Mouse (Mus musculus) neural tube, embryonic 11.5 days (tissue): ENCODE results near the gene Med24. TPM values are rescaled to one million over a fixed set of nuclear protein-coding genes. Genes with fewer than 3 reads are reported as not detected.

Source experiments
- ATAC-seq: fragments of 200-750 bp; cut with Nextera tagmentation; 2 replicates; pipeline ENCODE4 v1.8.0; 2017; ENCODE audit warnings: moderate number of reproducible peaks, mild to moderate bottlenecking, moderate TSS enrichment, moderate library complexity; ENCODE audit not compliant: insufficient read depth, low FRiP score, low TSS enrichment
- DNase-seq: peaks from one replicate; pipeline ENCODE4 v3.0.0-alpha.2; 2015; ENCODE audit warnings: low spot score
- H3K27ac ChIP-seq: fragments of 300-500 bp; sonication (generic); 2 replicates; pipeline ENCODE4 v1.5.1; 2014; ENCODE audit warnings: low read depth, mild to moderate bottlenecking, low read length
- H3K27me3 ChIP-seq: fragments of 300-500 bp; sonication (generic); 2 replicates; pipeline ENCODE4 v1.6.1; 2014; ENCODE audit warnings: mild to moderate bottlenecking, low read length, mixed read lengths; ENCODE audit not compliant: control insufficient read depth, insufficient read depth
- H3K36me3 ChIP-seq: fragments of 300-500 bp; sonication (generic); 2 replicates; pipeline ENCODE4 v1.6.1; 2014; ENCODE audit warnings: mild to moderate bottlenecking, low read length, moderate library complexity, mixed read lengths; ENCODE audit not compliant: control insufficient read depth, insufficient read depth
- H3K4me1 ChIP-seq: fragments of 300-500 bp; sonication (generic); 2 replicates; pipeline ENCODE4 v1.6.1; 2014; ENCODE audit warnings: low read length, mixed read lengths; ENCODE audit not compliant: control insufficient read depth, insufficient read depth
- H3K4me2 ChIP-seq: fragments of 300-500 bp; sonication (generic); 2 replicates; pipeline ENCODE4 v1.6.1; 2014; ENCODE audit warnings: low read depth, mild to moderate bottlenecking, moderate library complexity
- H3K4me3 ChIP-seq: fragments of 300-500 bp; sonication (generic); 2 replicates; pipeline ENCODE4 v1.5.1; 2014; ENCODE audit warnings: low read depth, low read length
- H3K9ac ChIP-seq: fragments of 300-500 bp; sonication (generic); 2 replicates; pipeline ENCODE4 v1.6.1; 2014; ENCODE audit warnings: mild to moderate bottlenecking, low read length
- H3K9me3 ChIP-seq: fragments of 300-500 bp; sonication (generic); 2 replicates; pipeline ENCODE4 v1.6.1; 2016; ENCODE audit warnings: low read length; ENCODE audit not compliant: control insufficient read depth
- WGBS: fragments of 180-500 bp; shearing (Covaris S2); extraction: QIAGEN DNeasy Blood & Tissue Kit; methylation state at CpG from one replicate; pipeline ENCODE4 v1.1.7; 2014; 5-methylcytosine and 5-hydroxymethylcytosine counted together
- polyA plus RNA-seq: library from polyadenylated mRNA; unstranded; fragments of >200 nt; fragmentation: Nextera tagmentation; extraction: Ambion mirVana; gene quantifications from 2 replicates; pipeline ENCODE4 v1.2.1, GENCODE M21; 2014

The Med24 gene
- polyA plus RNA-seq, 1 experiment from 2014 or later, result 74.5 TPM

DNA sequence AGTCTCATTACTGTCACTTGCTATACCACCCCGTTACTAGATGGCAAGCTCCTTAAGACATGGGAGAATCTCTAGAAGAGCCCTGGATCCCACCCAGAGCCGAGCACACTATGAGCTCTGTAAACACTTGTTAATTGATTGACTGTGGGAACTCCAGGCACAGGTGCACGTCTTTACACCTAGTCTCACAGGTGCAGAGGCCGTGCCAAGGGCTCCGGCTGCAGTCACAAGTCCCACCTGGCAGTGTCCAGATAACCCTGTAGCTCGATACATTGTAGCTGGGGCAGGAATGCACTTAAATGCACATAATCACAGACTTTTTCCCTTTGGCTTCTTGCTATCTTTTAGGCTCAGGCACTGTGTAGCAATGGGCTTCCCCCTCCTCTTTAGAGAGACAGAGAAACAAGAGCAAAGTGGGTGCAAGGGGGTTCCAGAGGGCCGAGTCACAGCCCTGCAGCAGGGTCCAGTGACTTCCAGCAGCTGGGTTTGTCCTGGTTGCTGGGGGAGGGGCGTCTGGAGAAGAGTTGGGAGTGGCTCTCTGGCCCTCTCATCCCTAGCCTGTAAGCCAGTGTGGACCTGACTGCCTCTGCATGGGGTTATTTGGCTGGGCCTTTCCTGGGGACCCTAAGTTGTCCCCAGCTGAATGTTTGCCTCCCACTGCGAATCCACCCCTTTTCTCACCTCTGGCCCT lies 14.6 kb upstream of the Med24 start:
- no peaks in the 10 kb centered on the region for H3K36me3 ChIP-seq
- peak; percentile 70 for DNase-seq
- H3K9ac ChIP-seq, result peak overlapping the region; percentile 44
- 8% methylated on average over 9 of the region's 9 CpGs for WGBS
- no peaks in the 10 kb centered on the region for H3K9me3 ChIP-seq
- peak overlapping the region; percentile 39; the same call in 1 of the 2 replicates for H3K27ac ChIP-seq
- ATAC-seq, result no peak
- H3K4me3 ChIP-seq, result peak overlapping the region; percentile 89
- peak overlapping the region; percentile 74 for H3K4me2 ChIP-seq
- H3K4me1 ChIP-seq, result peaks cover 69% of the 10 kb centered on the region
- no peaks in the 10 kb centered on the region for H3K27me3 ChIP-seq

DNA sequence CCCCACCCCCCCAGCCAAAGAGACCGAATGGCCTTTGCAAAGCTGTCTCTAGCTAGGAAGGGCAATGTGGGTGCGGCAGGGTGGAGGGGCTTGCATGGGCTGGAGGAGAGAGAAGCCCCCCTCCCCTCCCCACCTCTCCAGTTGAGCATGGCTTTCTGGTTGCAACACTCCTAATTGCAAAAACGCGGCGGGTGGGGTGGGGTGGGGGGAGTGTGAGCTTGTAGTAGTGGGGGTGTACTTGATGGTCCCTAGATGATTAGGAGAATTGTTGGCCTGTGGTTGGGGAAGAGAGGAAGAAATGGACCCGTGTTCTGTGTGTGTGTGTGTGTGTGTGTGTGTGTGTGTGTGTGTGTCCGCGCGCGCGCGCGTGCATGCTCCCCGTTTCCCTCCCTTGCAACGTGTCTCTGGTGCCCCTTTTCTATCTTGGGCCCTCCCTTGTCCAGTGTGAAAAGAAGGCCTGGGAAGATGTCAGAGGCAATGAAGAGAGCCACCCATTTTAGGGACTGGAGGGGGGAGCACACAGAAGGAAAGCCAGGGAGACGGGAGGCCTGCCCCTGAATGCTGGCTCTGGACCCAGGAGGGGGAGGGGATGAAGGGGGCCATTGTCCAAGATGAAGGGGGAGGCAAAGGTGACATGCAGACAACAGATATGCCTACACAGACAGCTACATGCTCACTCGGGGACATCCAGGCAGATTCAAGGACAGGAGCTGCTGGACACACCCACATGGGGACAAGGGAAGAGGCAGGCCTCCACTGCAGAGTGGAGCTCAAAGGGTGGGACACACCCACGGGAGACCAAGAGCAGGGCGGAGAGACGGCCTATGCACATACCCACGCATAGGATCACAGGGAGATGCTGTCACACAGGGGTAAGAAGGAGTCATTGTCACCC lies 13.4 kb upstream of the Med24 start:
- peak overlapping the region; percentile 92 for H3K9ac ChIP-seq
- H3K36me3 ChIP-seq, result no peaks in the 10 kb centered on the region
- WGBS, result 3% methylated on average over 21 of the region's 21 CpGs
- H3K4me2 ChIP-seq, result peak overlapping the region; percentile 74
- no peaks in the 10 kb centered on the region for H3K9me3 ChIP-seq
- ATAC-seq (peak; percentile 16; the same call in 1 of the 2 replicates), DNase-seq (peak; percentile 59)
- H3K4me1 ChIP-seq, result peaks cover 57% of the 10 kb centered on the region
- peak overlapping the region; percentile 89 for H3K4me3 ChIP-seq
- H3K27ac ChIP-seq, result peak overlapping the region; percentile 89
- no peaks in the 10 kb centered on the region for H3K27me3 ChIP-seq

DNA sequence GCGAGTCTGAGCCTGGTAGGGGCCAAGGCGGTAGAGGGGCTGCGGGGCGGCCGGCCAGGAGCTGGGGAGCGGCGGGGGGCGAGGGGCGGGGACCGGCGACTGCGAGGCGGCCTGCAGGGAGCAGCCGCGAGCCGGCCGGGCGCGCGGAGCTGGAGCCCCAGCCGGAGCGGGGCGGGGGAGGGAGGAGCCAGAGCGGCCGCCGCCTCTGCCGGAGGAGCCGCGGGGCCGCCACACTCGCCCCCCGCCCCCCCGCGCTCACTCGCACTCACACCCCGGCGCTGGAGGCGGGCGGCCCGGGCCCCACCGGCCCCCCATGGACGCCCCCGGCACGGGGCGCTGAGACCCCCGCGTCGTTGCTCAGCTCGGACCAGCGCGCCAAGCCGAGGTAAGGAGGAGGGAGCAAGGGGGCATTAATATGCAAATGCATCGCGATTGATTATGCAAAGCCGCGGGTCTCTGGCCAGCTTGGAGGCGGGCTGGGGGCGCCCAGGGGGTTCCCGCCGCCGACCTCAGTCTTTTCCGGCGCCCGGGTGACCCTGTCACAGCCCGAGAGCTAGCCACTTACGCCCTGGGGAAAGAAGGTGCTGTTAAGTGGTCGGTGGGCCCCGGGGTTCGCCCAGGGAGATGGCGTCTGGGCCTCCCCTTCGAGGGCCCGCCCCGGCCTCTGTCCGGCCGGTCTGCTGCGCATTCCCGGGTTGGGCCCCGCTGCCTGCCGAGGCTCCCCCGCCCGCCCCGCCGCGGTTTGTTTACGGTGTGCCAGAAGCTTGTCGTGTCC lies 12.6 kb upstream of the Med24 start:
- Histone ChIP-seq H3K9ac (peak overlapping the region; percentile 92), H3K4me1 (peaks cover 51% of the 10 kb centered on the region), H3K27ac (peak overlapping the region; percentile 89), H3K9me3 (no peaks in the 10 kb centered on the region), H3K27me3 (no peaks in the 10 kb centered on the region), H3K36me3 (no peaks in the 10 kb centered on the region), H3K4me2 (peak overlapping the region; percentile 74), H3K4me3 (peak overlapping the region; percentile 89)
- DNase-seq (peak; percentile 89), ATAC-seq (peak; percentile 64)
- WGBS, result under 1% methylated on average over 54 of the region's 86 CpGs

DNA sequence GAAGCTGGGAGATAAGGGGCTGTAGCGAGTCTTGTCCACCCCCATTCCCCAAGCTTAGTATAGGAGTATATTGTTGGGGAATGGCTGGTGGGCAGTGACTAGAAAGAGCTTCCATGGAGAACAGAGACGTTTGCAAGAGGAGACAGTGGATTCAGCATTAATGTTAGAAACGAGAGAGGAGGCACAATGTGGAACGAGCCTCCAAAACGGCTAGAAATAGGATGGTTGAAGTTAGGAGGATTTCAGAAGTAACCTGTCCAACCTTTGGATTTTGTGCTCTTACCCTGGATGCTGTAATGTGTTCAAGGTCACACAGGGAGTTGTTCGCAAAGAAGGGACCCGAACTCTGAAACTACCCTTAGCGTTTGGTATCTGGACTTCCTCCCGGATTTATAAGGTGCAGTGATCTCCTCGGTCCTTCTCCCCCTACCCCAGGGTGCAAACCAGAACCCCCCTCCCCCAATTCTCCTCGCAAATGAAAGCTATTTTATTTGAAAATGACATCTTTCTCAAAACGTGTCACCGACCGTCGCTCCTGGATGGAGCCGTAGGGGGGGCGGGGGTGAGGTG lies 11.9 kb upstream of the Med24 start:
- Histone ChIP-seq H3K27me3 (no peaks in the 10 kb centered on the region), H3K4me1 (peaks cover 46% of the 10 kb centered on the region), H3K9ac (peak overlapping the region; percentile 92), H3K4me2 (peak overlapping the region; percentile 74), H3K9me3 (no peaks in the 10 kb centered on the region), H3K36me3 (no peaks in the 10 kb centered on the region), H3K4me3 (peak overlapping the region; percentile 89), H3K27ac (peak overlapping the region; percentile 89)
- DNase-seq (no peak), ATAC-seq (0 out of 2 replicates have a peak, but pooled peaks have one; percentile 1)
- 1% methylated on average over 16 of the region's 17 CpGs for WGBS

DNA sequence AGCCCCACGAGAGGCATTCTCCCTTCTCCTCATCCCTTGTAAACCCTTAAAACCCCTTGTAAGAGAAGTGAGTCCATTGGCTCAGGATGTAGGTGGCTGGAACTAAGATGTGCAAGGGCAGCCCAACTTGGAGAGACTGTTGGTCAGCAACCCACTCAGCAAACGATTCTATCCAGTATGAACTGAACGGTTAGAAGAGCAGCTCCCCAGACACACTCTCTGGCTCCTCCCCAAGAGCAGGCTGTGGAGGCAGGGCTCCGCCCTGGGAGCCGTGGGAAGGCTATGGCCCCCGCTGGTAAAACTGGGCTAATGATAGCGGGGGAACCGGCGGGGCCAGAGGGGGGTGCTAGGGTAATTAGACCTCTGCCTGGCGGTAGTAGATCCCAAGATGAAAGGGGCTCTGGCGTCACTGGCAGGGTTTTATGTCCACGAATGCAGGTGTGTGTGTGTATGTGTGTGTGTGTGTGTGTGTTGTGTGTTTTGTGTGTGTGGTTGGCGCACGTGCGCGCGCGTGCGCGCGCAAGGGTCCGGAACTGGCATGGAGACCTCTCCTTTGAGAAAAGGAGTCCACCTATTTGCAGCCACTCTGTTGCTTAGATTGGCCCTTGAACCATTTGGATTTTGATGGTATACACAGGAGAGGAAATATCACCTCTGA lies 11.3 kb upstream of the Med24 start, which contains the start of gene Thra:
Gene Thra, plus strand, starts transcription at position 246 of the 658 bp plus-strand sequence.
- H3K4me1 ChIP-seq, result peaks cover 44% of the 10 kb centered on the region
- H3K27me3 ChIP-seq, result no peaks in the 10 kb centered on the region
- H3K9me3 ChIP-seq, result no peaks in the 10 kb centered on the region
- peak within 1 kb of the TSS; percentile 92 for H3K9ac ChIP-seq
- DNase-seq (peak; percentile 77), ATAC-seq (peak; percentile 32; the same call in 1 of the 2 replicates)
- no peaks in the 10 kb centered on the region for H3K36me3 ChIP-seq
- H3K4me3 ChIP-seq, result peak within 1 kb of the TSS; percentile 89
- peak within 1 kb of the TSS; percentile 89 for H3K27ac ChIP-seq
- peak within 1 kb of the TSS; percentile 74 for H3K4me2 ChIP-seq
- WGBS, result 2% methylated on average over 22 of the region's 22 CpGs

DNA sequence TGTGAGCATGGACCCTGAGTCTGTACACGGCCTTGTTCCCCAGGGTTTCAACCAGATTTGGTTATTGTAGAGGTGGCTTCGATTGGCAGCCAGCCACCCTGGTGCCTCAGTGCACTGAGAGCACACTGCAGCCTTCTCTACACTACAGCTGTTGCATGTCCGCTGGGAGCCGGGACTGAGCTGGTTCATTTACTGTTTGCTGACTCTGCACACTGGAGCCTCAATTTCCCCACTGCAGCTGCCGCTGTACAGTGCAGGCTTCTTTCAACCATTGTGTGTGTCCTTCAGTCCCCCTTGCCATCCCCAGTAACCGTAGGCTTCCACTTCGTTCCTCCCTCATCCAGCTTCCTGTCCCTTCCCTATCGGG lies 10.8 kb upstream of the Med24 start:
- Histone ChIP-seq H3K4me2 (peak overlapping the region; percentile 74), H3K9me3 (no peaks in the 10 kb centered on the region), H3K9ac (peak overlapping the region; percentile 92), H3K27me3 (no peaks in the 10 kb centered on the region), H3K4me3 (peak overlapping the region; percentile 89), H3K36me3 (no peaks in the 10 kb centered on the region), H3K4me1 (peaks cover 43% of the 10 kb centered on the region), H3K27ac (peak overlapping the region; percentile 89)
- ATAC-seq (no peak), DNase-seq (peak; percentile 46)
- 14% methylated on average over 8 of the region's 8 CpGs for WGBS

DNA sequence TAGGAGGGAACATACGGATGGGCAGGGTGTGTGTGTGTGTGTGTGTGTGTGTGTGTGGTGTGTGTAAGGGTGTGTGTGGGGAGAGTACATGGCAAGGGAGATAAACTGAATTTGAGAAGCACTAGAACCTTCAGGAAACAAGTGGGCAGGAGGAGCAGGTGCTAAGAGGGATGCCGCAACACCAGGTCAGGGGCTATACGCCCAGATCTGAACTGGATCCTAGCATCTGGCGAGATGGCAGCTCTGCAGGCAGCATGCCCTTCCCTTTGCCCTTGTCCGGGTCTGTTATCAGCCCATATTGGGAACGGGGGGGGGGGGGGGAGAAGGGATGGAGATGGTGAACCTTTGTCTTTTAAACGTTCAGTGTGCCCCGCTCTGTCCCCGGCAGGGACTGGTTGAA lies 9.7 kb upstream of the Med24 start:
- DNase-seq, result no peak
- H3K27me3 ChIP-seq, result no peaks in the 10 kb centered on the region
- no peak overlapping the region for H3K27ac ChIP-seq
- H3K4me2 ChIP-seq, result no peak overlapping the region
- H3K36me3 ChIP-seq, result no peaks in the 10 kb centered on the region
- peaks cover 32% of the 10 kb centered on the region for H3K4me1 ChIP-seq
- H3K9me3 ChIP-seq, result peaks cover 5% of the 10 kb centered on the region; the same call in 1 of the 2 replicates
- no peak overlapping the region for H3K9ac ChIP-seq
- 70% methylated on average over 9 of the region's 9 CpGs for WGBS
- no peak overlapping the region for H3K4me3 ChIP-seq
- ATAC-seq, result no peak
